Mouse (Mus musculus) bone marrow, adult 2 months (tissue): ENCODE results near the gene F930015N05Rik. TPM values are rescaled to one million over a fixed set of nuclear protein-coding genes. Genes with fewer than 3 reads are reported as not detected.

ENCODE experiments used
- H3K27ac ChIP-seq: fragments of 200-500 bp; 2 replicates; pipeline ENCODE4 v1.5.1; 2012; ENCODE audit warnings: low read depth, mild to moderate bottlenecking, control low read depth, inconsistent platforms, low read length; ENCODE audit not compliant: control insufficient read depth, poor library complexity, insufficient read depth
- H3K4me1 ChIP-seq: fragments of 200-500 bp; 2 replicates; pipeline ENCODE4 v1.6.1; 2011; ENCODE audit warnings: low read length; ENCODE audit not compliant: control insufficient read depth, insufficient read depth
- H3K4me3 ChIP-seq: fragments of 200-500 bp; replicated peaks from 2 replicates; pipeline ENCODE3; 2011; ENCODE audit warnings: mild to moderate bottlenecking, low read depth, low read length, control low read depth; ENCODE audit not compliant: control insufficient read depth
- CTCF ChIP-seq: fragments of 200-500 bp; IDR thresholded peaks from 2 replicates; pipeline ENCODE4 v1.5.1; 2011; ENCODE audit warnings: low read length, control low read depth; ENCODE audit not compliant: control insufficient read depth, insufficient read depth
- POLR2A ChIP-seq: fragments of 200-500 bp; IDR thresholded peaks from 2 replicates; pipeline ENCODE4 v1.6.1; 2011; ENCODE audit warnings: low read depth, mild to moderate bottlenecking, control low read depth, low read length, borderline replicate concordance; ENCODE audit not compliant: control insufficient read depth
- WGBS: fragments of 180-500 bp; shearing (Covaris S2); methylation state at CpG from one replicate; pipeline ENCODE4 v1.1.7; 2018; 5-methylcytosine and 5-hydroxymethylcytosine counted together
- polyA plus RNA-seq: library from polyadenylated mRNA; stranded (reverse); fragments of >200 nt; gene quantifications from 2 replicates; pipeline ENCODE4 v1.2.4, GENCODE M21; 2011; ENCODE audit warnings: low replicate concordance; ENCODE audit not compliant: missing spikeins, insufficient read depth, insufficient read length

The F930015N05Rik gene
- not detected in 2 replicates for polyA plus RNA-seq

GRCm38 (mm10) chr11:64436412-64436727 lies at the start of gene F930015N05Rik:
TSS of gene F930015N05Rik (minus strand) at chr11:64436653.
- no peak within 1 kb of the TSS for H3K27ac ChIP-seq
- no peak for TF ChIP-seq POLR2A
- no peak for TF ChIP-seq CTCF
- H3K4me1 ChIP-seq, result no peaks in the 10 kb centered on the region
- H3K4me3 ChIP-seq, result no peak within 1 kb of the TSS
- WGBS, result 2% methylated on average over 21 of the region's 24 CpGs

GRCm38 (mm10) chr11:64481445-64481844 lies 45.0 kb upstream of the F930015N05Rik start:
- Histone ChIP-seq H3K27ac (no peak overlapping the region), H3K4me1 (no peaks in the 10 kb centered on the region), H3K4me3 (no peak overlapping the region)
- no peak for TF ChIP-seq POLR2A
- no peak for TF ChIP-seq CTCF
- 69% methylated on average over 3 of the region's 3 CpGs for WGBS

- TF ChIP-seq CTCF (no peak), POLR2A (no peak)
- no peak overlapping the region for H3K27ac ChIP-seq
- no peak overlapping the region for H3K4me3 ChIP-seq
- WGBS, result 65% methylated on average over 3 of the region's 3 CpGs
- no peaks in the 10 kb centered on the region for H3K4me1 ChIP-seq
Measured at GRCm38 (mm10) chr11:64473679-64474078, 37.2 kb upstream of the F930015N05Rik start.

GRCm38 (mm10) chr11:64470689-64471088 lies 34.2 kb upstream of the F930015N05Rik start:
- no peaks in the 10 kb centered on the region for H3K4me1 ChIP-seq
- H3K4me3 ChIP-seq, result no peak overlapping the region
- TF ChIP-seq POLR2A, result no peak
- no peak overlapping the region for H3K27ac ChIP-seq

GRCm38 (mm10) chr11:64468737-64469136 lies 32.3 kb upstream of the F930015N05Rik start:
- 64% methylated on average over 4 of the region's 4 CpGs for WGBS
- H3K4me1 ChIP-seq, result no peaks in the 10 kb centered on the region
- H3K27ac ChIP-seq, result no peak overlapping the region
- no peak overlapping the region for H3K4me3 ChIP-seq
- no peak for TF ChIP-seq POLR2A
- TF ChIP-seq CTCF, result no peak

- no peak overlapping the region for H3K27ac ChIP-seq
- no peak for TF ChIP-seq CTCF
- TF ChIP-seq POLR2A, result no peak
- 63% methylated on average over 3 of the region's 3 CpGs for WGBS
- H3K4me1 ChIP-seq, result no peaks in the 10 kb centered on the region
- no peak overlapping the region for H3K4me3 ChIP-seq
Measured at GRCm38 (mm10) chr11:64461746-64462145, 25.3 kb upstream of the F930015N05Rik start.

- no peak for TF ChIP-seq POLR2A
- TF ChIP-seq CTCF, result no peak
- H3K27ac ChIP-seq, result no peak overlapping the region
- H3K4me1 ChIP-seq, result no peaks in the 10 kb centered on the region
- no peak overlapping the region for H3K4me3 ChIP-seq
- 74% methylated on average over 9 of the region's 9 CpGs for WGBS
Measured at GRCm38 (mm10) chr11:64448586-64449315, 12.3 kb upstream of the F930015N05Rik start.

- no peaks in the 10 kb centered on the region for H3K4me1 ChIP-seq
- 77% methylated on average over 1 of the region's 1 CpGs for WGBS
- H3K27ac ChIP-seq, result no peak overlapping the region
- no peak overlapping the region for H3K4me3 ChIP-seq
- TF ChIP-seq POLR2A (no peak), CTCF (no peak)
Measured at GRCm38 (mm10) chr11:64445227-64445626, 8.8 kb upstream of the F930015N05Rik start.

GRCm38 (mm10) chr11:64442701-64443100 lies 6.2 kb upstream of the F930015N05Rik start:
- WGBS, result 45% methylated on average over 3 of the region's 3 CpGs
- Histone ChIP-seq H3K4me3 (no peak overlapping the region), H3K27ac (no peak overlapping the region), H3K4me1 (no peaks in the 10 kb centered on the region)
- no peak for TF ChIP-seq CTCF
- no peak for TF ChIP-seq POLR2A
